Mouse (Mus musculus) mesoderm, embryonic 11.5 days (tissue): ENCODE measurements around the gene Lsm12.
A peak's percentile ranks its signal among the peaks of the same experiment; 100 is the strongest.

ENCODE experiments used
- DNase-seq: peaks from one replicate; pipeline ENCODE4 v3.0.0-alpha.2; 2012; ENCODE audit warnings: low read depth, low spot score

Gene Lsm12

DNA sequence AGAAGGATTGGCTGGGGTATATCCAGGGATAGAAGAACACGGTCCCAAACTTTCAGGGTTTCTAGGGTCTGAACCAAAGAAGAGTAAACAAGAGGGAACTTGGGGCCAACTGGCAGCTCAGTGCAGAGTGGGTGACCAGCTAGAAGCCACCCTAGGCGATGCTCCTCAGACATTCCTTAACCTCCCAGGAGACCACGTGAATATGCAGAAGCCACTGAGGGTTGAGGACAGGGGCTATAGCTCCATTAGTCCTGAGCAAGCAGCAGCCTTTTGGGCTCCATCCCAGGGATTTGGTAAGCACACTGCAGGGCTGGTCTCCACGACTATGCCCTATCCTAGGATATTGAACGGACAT lies 31.8 kb upstream of the Lsm12 start:
- DNase-seq = no peak

DNA sequence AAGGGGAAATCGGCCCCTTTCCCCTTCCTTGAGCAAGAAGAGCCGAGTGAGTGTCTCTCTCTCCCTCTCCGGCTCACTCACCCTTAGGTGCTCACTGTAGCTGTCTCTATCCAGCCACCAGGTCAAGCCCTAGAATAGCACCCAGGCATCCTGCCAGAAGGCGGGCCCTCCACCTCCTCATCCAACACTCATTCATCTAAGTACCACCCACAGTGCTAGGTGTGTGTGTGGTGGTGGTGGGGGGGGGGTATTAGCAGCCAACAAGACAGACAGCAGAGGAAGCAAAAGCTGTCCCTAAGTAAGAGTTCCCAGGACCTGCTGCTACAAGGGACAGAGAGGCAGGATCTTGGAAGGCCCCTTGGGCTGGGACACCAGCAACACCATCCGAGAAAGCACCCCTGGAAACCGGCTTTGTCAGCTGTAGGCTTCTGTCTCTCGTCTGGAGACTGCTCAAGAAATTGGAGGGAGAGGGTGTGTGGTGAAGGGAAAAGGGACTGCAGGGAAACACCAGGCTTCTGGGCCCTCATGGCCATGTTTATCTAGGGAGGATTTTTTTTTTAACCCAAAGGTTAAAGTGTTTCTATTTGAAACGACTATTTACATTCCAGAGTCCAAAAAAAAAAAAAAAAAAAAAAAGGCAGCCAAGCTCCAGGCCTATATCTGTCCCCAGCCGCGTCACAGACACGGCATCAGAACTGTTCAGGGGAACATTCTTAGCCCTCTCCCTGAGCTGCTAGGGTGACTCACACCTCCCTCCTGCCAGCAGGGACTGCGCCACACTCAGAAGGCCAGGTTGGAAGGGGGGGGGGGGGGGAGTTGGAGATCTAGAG lies 31.2 kb upstream of the Lsm12 start:
- DNase-seq = no peak

DNA sequence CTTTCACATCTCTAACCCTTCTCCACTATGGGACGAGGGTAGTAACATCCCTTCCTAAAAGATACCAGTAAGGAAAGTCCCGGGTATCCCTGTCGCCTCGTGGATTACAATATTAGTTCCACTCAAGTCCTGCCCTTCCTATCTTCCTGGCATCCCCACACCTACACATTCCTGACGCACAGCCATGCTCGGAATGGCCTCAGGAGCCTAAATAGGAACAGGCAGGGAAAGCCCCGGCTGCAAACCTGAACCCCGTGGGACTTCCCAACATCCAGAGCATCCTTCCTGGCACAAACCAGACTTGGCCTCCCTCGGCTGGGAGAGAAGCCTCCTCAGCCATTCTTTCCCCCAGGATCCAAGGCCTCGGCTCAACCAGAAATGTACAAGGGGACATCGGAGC lies 30.4 kb upstream of the Lsm12 start:
- DNase-seq = no peak

DNA sequence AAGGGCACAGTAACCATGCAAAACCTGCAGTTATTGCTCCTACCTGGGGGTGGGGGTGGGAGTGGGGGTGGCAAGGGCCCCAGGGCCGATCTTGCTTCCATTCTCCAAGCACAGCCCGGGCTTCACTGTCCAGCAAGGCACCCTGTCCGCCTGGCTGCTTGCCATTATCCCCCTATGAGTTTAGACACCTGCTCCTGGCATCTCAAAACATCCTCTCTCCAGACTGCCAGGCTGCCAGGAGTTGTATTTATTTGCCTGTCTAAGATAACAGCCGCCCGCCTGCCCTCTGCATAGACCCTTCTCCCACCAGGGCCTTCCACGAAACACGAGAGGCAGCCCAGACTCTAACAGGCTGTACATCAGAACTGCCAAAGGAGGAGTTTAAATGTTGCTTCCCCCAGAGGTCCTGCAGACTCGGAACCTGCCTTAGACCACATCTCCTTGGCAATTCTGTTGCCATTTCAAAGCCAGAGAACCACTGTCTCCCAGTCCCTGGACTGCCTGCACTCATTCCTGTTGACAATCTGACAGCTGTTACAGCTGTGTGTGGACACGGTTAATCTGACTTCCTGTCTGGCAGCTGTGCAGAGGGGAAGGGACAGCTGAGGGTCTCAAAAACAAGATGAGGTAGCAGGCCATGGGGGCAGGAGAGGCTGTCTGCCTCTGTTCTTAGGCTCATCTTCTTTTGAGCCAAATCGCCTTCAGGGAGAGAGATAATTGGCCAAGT lies 29.5 kb upstream of the Lsm12 start:
- DNase-seq = no peak

DNA sequence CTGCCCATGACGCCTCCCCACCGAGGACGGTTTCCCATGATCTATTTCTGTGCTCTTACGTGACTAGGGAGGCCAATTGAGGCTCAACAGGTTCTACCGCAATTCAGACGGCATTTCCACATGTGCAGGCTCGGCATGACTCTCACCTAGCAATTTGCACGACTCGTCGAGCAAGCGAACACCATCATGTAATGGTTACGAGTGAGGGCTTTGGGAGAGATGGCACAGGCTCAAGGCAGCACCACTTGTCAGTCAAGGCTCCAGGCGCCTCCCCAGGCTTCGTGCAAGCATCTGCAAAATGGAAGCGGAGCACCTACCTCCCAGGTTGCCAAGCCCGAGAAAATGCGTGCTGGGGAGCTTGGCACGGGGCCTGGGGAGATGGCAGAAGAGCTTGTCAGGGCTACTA lies 26.8 kb upstream of the Lsm12 start:
- no peak for DNase-seq

DNA sequence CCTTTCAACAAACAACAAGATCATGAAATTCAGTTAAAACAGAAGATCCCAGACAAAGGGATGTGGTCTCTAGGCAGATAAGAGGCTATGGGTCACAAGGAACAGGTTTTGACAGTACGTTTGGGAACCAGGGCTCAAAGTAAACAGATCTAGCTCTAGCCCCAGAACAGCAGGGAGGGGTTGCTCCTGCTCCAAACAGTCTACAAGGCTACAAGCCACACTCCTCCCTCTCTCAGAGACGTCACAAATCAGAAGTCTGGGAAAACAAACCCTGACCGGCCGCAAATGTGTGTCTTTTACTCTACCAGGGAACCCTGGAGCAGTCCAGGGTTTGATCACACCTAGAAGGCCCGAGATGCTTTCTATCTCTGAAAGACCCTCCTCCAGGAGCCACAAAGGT lies 25.9 kb upstream of the Lsm12 start:
- no peak for DNase-seq

DNA sequence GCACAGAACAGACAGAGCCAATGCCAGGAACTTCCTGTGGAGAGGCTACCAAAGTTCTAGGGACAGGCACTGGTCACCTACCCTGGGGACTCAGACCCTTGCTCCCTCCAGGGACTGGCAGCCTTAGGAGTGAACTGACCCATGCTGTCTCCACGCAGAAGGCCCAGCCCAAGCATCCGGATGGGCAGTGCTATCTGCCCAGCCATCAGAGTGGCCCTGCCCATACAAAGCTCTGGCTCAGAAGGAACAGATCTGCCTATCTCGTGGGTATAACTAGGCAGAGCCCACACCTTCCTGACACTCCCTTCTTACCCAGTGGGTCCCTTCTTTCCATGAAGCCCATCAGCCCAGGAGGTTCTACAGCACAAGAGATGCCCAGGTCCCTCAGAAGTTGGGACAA lies 25.1 kb upstream of the Lsm12 start:
- no peak for DNase-seq

DNA sequence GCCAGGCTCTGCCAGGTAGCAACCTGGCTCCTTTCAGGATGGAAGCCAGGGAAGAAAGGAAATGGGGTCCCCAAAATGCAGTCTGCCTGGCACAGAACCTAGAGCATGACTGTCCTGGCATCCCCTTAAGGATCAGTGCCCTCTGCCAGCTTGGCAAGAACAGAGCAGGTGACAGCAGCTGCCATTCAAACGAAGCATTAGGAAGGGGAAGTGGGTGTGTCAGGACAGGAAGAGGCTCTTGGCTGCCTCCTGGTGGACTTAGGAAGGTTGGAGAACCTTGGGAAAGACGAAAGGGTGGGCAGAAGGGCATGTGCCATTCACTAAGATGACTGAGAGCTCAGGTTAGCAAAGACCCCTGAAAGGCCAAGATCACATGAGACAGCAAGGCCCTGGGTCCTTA lies 24.6 kb upstream of the Lsm12 start:
- no peak for DNase-seq

DNA sequence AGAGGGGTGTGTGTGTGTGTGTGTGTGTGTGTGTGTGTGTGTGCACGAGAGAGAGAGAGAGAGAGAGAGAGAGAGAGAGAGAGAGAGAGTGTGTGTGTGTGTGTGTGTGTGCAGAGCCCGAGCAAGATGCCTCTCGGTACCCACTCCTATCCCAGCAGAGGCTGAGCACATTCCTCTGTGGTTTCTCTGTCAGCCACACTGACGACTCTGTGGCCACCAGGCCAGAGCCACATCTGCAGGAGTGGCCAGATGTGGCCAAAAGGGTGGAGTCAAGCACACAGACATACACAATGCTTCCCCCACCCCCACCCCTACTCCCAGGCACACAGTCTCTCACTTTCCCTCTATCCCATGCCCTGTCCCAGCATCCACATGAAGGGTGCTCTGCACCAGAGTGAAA lies 23.8 kb upstream of the Lsm12 start:
- no peak for DNase-seq

DNA sequence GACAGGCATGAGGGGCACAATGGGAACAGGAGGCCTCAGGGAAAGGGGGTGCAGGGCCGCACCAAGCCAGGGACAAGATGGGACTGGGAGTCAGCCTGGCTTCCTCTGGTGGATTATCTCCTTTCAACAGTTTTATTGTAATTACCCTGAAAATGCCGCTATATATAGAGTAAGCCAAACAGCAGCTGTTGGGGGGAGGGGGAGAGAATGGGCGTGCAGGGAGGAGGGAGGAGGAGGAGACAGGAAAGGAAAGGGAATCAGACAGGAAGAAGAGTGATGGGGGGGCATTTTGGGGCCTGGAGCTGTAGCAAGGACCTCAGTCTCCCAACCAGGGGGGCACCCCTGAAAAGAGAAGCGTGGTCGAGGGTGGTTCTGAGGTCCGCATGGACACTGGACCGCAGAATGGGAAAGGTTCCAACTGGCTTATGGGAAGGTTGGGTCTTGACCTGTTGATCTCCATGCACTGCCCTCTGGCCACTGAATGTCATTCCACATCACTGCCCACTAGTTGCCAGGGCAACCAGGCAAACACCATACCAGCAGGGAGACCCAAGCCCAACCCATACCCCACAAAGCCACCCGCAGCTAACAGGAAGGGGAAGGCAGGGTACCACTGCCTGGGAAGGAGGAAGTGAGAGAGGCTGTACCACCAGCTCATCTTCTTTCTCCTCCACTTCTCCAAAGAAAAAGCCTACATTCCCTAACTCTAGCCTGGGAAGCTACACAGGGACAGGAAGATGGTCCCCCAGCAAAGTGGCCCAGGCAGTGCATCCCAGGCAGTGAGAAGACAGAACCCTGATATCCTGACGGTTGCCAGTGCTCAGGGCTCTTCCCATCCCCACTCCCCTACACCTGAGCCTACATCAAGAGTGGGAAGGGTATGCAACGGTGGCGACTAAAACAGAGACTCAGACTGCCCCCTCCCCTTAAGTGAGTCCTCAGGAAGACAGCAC lies 23.0 kb upstream of the Lsm12 start:
- DNase-seq = peak; percentile 55

DNA sequence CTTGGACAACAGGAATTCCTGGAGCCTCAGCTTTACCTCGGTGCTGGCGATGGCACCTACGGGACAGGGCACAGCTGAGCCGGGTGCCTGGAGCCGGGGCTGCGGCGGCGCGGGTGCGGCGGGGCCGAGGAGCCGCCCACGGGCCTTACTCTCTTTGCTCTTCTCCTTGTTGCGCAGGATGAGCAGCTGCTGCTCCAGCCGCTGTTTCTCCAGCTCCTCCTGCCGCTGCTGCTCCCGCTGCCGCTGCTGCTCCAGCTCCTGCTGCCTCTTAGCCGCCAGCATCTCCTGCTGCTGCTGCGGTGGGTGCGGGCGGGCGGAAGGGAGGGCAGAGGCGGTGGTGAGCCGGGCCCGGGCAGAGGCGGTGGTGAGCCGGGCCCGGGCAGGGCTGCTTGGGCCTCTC lies 21.4 kb upstream of the Lsm12 start:
- DNase-seq = no peak

DNA sequence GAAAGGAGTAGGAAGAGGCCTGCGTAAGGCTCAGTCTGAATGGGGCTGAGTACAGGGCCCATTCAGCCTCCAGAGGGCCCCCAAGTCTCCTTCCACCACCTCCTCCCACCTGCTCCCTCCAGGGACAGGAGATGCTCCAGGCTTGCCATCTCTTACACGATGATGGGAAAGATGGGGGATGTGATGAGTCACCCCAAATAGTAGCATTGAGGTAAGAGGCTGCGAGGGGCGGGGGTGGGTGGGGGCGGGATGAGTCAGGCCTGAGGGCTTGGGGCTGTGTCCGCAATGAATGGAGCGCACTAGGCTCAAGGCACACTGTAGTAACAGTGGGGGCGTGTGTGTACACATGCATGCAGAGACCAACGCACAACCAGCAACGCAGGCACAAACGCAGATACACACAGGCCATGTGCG lies 16.3 kb upstream of the Lsm12 start:
- DNase-seq = no peak

DNA sequence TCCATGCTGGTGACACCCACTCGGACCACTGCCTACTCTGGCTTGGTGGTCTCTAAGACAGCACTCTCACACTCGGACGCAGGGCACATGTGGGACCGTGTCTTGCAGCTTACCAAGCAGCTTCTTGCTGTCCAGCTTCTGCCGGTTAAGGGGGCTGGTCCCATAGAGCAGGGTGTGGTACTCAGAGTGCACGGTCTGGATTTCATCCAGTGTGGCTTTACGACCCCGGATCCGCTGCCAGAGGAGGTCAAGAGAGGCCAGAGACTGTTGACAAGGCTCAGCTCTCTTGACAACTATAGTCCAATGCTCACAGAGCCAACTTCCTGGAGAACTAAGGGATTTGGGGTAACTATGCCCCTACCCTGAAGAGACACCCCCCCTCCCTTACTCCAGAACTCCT lies 14.8 kb upstream of the Lsm12 start:
- no peak for DNase-seq

DNA sequence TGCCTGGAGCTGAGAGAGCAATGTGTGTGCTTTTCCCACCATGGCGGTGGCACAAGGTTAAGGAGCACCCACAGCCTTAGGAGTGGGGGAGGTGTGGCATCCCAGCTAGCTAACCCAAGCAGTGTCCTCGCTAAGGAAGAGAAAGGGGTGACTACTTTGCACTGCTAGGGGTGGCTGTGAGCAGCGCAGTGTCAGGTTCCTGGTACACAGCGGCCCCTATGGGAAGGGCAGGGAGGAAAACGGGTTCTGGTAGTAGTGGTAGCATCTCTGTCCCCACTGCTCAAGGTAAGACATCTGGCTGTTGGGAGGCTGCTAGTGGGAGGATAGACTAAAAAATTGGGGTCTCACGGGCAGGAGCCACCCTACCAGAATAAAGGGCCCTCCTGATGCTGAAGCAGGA lies 13.1 kb upstream of the Lsm12 start:
- no peak for DNase-seq

DNA sequence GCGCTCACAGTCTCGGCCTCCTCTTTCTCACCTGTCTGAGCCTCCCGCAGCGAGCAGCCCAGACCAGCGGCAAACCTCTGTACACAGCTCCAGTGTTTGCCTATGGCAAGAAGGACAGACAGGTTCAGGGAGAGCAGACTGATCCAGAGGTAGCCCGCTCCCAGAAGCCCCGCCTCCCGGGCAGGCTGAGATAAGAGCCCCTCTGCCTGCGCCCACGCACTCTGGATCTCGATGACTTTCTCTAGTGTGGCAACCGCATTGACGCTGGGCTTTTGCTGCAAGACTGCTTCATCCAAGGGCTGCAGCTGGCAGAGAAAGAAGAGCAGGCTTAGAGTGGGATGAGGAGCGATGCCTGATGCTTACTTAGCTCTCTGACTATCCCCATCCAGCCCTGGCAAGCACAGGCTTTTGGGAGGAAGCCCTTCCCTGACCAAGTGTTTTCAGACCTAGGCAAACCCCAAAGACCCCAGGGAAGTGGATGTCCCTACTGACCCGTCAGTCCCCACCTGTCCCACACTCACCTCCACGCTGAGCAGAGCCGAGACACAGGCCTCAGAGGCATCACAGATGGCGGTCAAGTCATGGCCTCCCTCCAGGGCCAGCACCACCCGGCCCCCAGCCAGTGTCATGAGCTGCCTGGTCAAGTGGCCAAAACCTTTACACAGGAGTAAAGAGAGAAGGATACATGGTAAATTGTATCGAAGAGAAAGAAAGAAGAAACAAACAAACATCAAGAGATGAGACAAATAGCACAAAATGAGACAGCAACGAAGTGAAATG lies 11.1 kb upstream of the Lsm12 start:
- DNase-seq = no peak

DNA sequence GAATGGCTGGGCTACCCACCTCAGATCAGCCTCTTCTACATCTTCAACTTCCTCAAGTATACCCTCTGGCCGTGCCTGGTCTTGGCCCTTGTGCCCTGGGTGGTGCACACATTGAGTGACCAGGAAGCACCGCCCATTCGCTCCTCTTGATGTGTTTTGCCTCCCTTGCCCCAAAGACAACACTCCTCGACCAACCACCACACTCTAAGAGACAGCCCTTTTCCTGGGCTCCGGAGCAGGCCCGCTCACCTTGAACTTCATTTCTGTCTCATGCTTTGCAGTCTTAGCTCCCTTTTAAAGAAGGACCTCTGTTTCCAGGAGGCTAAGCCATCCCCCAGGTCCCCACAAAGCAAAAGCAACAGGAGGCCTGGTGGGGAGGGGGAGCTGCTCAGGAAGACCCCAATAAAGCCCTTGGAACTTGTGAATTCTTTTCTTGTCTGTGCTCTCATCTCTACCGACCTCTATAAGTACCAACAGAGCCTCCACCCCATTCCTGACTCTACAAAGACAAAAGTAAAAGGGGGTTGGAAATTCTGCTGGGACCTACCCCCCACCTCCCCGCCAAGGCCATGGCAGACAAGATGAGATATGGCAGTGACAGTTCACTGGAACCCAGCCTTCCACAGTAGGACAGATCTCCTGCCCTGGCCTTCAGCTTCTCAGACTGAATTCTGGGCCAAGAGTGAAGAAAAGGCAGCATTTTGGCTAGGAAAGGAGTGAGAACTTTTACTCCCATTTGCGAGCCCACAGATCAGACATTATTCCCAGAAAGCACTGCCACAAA lies 8.8 kb upstream of the Lsm12 start:
- DNase-seq = no peak

DNA sequence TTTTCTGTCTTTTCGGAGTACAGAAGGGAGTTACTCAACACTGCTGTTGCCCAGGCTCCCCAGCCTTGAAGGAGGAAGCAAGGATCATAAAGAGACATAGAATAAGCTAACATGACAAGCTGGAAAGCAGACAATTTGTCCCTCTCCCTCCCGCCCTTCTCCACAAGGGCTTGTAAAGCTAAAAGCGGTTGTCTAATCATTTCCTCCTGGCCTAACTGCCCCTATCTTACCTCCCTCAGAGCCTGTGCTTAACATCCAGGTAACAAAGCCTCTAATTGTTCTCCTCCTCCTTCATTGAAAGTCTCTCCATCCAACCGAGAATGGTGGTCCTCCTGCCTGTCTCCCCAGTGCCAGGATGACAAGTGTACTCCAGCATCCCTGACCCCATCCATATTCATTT lies 5.8 kb upstream of the Lsm12 start:
- DNase-seq = no peak

DNA sequence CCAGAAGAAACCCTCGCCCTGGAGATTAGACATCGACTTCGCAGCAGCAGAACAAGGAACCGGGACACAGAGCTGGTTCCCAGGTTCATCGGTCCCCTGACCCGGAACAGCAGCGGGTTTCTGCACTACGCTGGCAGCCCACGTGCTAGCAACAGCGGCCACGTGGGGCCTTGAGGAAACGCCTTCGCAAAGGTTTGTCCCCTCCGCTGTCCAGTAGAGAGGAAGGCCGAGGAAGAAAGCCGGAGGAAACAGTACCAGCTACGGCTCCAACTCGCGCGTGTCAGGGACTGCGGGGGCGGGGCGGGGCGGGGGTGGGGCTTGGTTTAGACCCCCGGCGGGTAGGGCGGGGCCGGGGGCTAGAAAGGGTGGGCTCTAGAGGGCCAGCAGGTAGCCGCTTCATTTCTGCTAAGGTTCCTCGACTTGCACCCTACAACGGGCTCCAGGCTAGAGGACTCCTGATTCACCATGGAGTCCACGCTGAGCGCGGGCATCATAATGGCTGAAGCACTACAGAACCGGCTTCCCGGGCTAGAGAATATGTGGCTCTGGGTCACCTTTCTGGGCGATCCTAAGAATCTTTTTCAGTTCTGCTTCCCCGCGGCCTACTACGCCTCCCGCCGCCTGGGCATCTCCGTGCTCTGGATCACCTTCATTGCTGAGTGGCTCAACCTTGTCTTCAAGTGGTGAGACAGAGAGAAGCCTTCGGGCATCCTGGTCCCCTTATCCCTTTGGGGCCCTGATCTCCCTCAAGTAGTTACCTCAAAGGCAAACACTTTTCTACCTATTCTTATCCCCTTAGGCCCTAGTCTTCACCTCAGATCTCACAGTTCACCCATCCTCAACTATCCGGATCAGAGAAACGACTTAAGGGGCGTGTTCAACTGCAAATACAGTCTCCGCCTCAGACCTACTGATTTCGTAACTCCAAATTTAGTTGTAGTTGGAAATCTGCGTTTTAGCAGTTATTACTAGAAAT lies 4.7 kb upstream of the Lsm12 start, which contains the start of gene G6pc3:
Gene G6pc3 (plus strand): TSS at position 160 of the 976 bp plus-strand sequence.
- peak; percentile 89 for DNase-seq

DNA sequence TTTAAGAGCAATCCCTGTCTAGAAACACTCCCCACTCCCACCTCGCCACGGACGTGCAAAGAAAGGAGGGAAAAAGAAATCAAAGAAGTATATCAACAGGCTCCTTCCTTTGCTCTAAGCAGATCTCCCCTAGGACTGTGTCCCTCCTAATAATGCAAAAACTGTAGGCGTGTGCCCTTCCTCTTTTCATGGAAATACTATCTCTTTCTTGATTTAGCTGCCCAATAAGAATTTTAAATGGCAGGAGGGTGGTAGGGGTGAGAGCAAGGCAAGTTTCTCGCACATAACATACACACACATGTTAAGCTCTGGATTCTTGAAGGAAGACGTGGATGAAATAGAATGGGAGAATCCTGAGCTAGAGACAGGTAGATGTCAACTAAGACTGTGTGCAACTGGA lies 3.9 kb upstream of the Lsm12 start:
- DNase-seq = no peak
